Mouse (Mus musculus) megakaryocyte, embryonic 14.5 days (primary cell): Measurements from ENCODE around the gene Gm2974.
"Not testable (repeated sequence)": the region's sequence is repeated elsewhere in the genome, so short reads cannot be mapped to it uniquely, and the experiment has no call there.

Experiments
- FLI1 ChIP-seq: IDR thresholded peaks from 2 replicates; pipeline ENCODE4 v1.6.1; 2012; ENCODE audit warnings: low read length, inconsistent platforms, mixed read lengths
- GATA1 ChIP-seq: IDR thresholded peaks from 3 replicates; pipeline ENCODE4 v1.6.1; 2012; ENCODE audit warnings: mixed read lengths, low read length, inconsistent platforms, borderline replicate concordance

DNA sequence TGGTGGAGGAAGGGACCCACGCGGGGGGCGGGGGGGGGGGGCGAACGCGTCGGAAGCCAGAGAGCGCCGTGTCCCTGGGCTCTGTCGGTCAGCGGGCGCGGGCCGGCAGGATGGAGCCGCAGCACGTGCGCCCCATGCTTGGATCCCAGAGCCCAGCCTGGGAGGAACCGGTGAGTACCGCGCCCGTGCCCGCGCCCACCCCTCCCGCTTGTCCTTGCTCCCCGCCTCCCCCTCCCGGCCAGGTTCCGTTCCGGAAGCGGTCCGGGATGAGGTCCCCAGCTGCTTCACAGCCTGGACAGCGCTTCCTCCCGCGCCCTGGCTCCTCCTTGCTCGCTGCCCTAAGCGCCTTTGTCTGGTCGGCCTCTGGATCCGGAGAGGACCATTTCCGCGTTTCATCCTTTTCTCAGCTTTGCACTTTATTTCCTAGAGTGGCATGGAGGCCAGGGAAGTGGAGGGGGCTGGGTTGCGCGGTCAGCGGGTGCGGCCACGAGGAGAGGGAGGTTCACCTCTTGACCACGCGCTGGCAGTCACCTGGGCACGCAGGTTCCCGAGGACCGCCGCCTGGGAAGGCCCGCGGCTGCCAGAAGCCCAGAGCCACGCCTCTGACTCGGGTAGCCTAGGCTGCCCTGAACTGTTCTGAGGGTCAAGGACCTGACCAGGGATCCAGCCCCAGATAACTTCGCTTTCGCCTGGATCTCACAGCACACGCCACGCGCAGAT is at the start of gene Gm2974:
- TF ChIP-seq GATA1, FLI1: not testable (repeated sequence)
